Mouse (Mus musculus): ENCODE measurements at regions not wholly inside any gene's neighbourhood (a gene's known extent, or its start where the extent isn't known, plus 50 kb on each side); places are given as distances from the start of the nearest gene placed in this dataset.

GRCm38 (mm10) chr1:77280373-77281038, 234.4 kb downstream of the Epha4 start:
- no peak for DNase-seq
- intact Hi-C loops (cut with DNase I) = no loop called here

- DNase-seq = peak; percentile 4 to 5
- intact Hi-C loops (cut with DNase I) = no loop called here
Observed at GRCm38 (mm10) chr1:77281741-77282140, 233.1 kb downstream of the Epha4 start.

GRCm38 (mm10) chr1:77298713-77299132, 216.2 kb downstream of the Epha4 start:
- intact Hi-C loops (cut with DNase I) = no loop called here
- DNase-seq = no peak

GRCm38 (mm10) chr1:77300806-77301205, 214.1 kb downstream of the Epha4 start:
- intact Hi-C loops (cut with DNase I) = no loop called here
- no peak for DNase-seq

GRCm38 (mm10) chr1:77304770-77305169, 210.1 kb downstream of the Epha4 start:
- intact Hi-C loops (cut with DNase I) = no loop called here
- no peak for DNase-seq

GRCm38 (mm10) chr1:77307745-77308144, 207.1 kb downstream of the Epha4 start:
- intact Hi-C loops (cut with DNase I) = no loop called here
- no peak for DNase-seq

GRCm38 (mm10) chr1:77313119-77313518, 201.8 kb downstream of the Epha4 start:
- no peak for DNase-seq
- intact Hi-C loops (cut with DNase I) = no loop called here

GRCm38 (mm10) chr1:77315347-77315746, 199.5 kb downstream of the Epha4 start:
- no peak for DNase-seq
- intact Hi-C loops (cut with DNase I) = no loop called here

GRCm38 (mm10) chr1:77316198-77316597, 198.7 kb downstream of the Epha4 start:
- intact Hi-C loops (cut with DNase I) = no loop called here
- DNase-seq = no peak

Small RNA genes in the stretch of these regions (microRNA-seq; reads per million reads assigned to microRNA genes)
- 0 reads per million in 2 experiments for gene Mir6343

All from heart, postnatal 10 days (tissue).